Mouse (Mus musculus): ENCODE measurements around the gene Mei4.

Mei4 gene

DNA sequence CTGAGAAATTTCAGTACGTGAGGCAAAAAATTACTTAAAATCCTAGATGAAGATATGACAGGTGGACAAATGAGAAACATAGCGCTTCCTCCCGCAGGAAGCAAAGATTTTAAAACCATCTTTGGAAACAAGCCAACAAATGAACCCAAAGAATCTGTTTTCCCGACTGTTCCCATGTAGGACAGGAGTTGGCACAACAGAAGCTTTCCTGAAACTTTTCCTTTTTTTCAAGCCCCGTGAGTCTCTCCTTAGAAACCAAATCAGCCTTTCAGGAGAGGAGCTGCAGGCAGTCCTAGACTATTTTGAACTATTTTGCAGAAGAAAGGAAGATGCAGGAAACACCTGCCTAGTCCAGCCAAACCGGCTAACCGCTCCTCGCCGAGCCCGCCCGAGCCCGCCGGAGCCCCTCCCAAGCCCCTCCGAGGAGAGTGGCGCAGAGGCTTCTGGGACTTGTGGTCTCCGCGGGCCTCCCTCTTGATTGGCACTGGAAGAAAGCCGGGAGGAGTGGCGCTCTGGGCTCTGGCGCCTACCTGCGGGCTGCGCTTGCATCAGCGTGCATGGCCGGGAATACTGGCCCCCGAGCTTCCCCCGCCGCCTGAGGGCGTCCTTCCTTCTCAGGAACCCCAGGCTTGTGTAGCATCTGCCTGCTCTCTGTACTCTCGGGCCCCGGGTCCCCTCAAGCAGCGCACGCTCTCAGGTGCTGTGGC, at the start of gene Mei4:
Gene Mei4 (plus strand): TSS at position 490 of the 707 bp plus-strand sequence.
- peak; percentile 76 to 77 for DNase-seq (ENCODE audit: low spot score in 2 of 2)

DNA sequence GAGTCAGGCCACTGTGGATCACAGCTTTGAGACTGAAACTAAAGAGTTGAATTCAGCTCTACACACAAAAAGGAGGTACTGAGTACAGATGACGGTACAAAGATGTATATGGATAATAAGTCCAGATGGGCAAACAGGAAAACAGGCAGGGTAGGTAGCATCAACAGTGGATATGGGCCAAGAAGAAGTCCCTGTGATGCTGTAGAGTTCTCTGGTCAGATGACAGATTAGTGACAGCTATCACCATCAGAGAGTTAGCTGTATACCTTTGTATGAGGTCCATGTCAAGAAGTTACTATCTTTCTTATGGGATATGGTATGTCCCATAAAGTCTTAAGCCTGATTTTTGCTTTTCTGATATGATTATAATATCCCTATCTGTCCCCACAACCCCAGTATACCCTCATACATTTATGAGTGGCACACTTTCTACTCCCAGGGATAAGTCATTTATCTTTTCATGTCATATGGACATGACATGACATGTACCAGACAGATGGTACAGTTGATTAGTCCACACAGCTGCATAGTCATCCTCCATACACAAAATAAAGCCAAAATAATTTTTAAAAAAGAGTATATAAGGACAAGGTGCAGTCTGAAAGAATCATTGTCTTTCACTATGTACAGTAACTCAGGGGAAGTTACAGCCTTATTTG, 43.6 kb upstream of the Mei4 start:
- peak in 1 of 2 experiments; percentile 1 for DNase-seq (ENCODE audit: low spot score in 2 of 2)

DNA sequence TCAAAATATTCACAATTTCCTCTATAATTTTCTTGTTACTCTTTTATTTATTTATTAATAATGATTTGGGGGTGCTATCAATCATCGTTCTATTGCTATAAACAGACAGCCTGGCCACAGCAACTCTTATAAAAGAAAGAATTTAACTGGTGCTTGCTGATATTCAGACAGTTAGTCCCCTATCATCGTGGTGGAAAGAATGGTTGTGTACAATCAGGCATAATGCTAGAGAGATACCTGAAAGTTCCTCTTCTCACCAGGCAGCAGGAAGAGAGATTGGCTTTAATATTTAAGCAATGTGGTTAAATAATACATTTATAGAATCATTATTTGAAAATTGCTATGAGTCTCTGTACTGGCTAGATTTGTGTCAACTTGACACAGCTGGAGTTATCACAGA, 35.9 kb upstream of the Mei4 start:
- no peak for DNase-seq (ENCODE audit: low spot score in 2 of 2)

DNA sequence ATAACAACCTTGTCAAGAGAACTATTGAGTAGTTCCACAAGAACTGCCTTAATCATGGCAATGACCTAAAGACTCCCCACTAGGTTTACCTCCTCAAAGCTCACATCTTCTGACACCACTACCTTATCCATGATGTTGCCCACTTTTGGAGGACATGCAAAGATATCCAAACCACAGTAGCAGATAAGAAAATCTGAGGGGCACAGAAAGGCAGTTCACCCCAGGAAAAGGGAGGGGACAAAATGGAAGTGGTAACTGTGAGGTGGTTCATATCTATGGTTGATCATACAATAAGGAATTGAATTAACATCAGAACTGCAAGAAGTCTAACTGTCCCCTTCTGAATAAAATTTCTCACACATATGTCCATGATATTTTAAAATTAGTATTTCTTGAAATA, 29.4 kb upstream of the Mei4 start:
- no peak for DNase-seq (ENCODE audit: low spot score in 2 of 2)

DNA sequence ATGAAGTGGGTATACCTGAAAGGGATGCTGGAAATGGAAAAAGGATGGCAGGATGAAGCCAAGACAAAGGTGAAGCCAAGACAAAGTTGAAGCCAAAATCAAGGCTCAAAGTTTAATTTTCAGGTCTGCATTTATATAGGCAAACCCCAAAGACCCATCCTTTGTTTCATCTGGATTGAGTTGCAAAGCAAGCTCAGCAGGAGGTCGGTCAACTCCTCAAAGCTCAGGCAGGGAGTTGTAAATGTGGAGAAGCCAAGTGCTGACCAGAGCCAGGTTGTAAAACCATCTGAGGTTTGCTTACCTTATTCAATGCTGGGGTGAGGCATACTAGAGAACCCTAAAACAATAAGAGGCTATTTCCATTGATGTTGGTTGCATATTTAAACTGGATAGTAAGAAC, 4.6 kb upstream of the Mei4 start:
- DNase-seq (ENCODE audit: low spot score in 2 of 2) = no peak

DNA sequence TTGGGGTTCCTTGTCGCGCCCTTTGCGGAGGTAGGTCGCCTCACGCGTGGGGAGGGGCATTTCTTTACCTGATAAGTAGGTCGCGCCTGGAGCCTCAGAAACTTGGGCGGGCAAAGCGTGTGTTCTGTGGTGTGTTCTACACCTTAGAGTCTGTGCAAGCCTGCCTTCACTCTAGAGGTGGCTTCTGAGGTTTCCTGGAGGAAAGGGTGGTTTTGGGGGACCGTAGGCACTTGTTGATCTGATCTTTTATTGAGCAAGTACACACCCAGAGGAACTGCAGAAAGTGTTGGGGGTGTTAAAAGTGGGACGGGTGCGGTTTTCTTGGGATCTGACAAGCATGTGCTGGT, 391 bp downstream of the Mei4 start:
- DNase-seq (ENCODE audit: low spot score in 2 of 2) = no peak

DNA sequence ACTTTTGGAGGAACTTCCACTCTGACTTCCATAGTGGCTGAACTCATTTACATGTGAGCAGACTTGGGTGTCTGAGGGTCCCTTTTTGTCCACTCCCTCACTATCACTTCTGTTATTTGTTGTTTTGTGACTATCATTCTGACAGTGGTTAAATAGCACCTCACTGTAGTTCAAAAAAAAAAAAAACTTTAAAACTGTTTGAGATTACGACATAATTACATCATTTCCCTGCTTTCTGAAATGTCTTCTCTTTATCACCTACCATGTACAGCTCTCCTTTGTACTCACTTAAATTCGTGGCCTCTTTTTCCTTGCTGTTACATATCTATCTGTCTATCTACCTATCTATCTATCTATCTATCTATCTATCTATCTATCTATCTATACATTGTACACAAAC, 2.6 kb downstream of the Mei4 start:
- DNase-seq (ENCODE audit: low spot score in 2 of 2) = no peak

DNA sequence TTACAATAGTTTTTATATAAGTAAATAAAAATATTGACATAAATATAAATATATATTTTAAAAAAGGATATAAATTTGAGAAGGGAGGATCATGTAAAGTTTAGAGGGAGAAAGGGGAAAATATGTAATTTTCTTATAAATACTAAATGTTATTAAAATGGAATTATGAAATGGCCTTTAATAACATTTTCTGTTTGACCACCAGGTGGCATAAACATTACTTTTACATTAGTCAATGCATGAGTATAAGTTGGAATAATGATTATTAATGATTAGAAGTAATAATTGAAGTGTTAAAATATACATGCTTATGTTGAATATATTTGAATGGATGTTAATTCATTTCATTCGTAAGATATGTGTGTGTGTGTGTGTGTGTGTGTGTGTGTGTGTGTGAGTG, 58.0 kb downstream of the Mei4 start:
- DNase-seq (ENCODE audit: low spot score in 2 of 2) = no peak

DNA sequence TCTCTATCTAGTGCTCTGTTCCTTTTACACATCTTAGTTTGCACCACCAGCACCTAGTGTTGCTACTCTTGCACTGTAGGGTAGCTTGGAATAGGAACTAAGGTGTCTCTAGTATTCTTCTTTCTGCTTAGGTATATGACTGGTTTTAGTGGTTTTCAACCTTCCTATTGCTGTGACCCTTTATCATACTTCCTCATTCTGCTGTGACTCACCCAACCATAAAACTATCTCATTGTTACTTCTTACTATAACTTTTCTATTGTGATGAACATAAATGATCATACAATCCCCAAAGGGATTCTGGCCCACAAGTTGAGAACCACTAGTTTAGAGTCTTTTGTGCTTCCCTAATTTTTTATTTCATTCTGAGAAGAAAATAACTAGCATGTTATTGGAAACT, 61.3 kb downstream of the Mei4 start:
- DNase-seq (ENCODE audit: low spot score in 2 of 2) = no peak

DNA sequence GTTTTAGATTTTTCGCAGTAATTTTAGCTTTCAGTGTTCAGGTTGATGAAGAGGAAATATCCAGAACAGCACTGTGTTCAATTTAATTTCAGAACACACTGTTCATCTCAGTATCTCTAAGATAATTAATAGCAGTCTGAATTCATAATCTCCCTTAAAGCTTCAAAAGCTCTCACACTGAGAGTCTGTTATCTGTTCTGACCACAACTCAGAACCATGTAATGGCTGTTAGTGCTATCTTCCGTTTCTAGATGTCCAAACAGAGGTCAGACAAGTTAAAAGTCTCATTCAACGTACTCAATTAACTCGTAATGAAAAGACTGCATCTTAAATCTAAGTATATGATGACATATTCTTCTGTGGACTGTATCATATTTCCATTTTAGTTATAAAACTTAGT, 77.1 kb downstream of the Mei4 start:
- no peak for DNase-seq (ENCODE audit: low spot score in 2 of 2)

DNA sequence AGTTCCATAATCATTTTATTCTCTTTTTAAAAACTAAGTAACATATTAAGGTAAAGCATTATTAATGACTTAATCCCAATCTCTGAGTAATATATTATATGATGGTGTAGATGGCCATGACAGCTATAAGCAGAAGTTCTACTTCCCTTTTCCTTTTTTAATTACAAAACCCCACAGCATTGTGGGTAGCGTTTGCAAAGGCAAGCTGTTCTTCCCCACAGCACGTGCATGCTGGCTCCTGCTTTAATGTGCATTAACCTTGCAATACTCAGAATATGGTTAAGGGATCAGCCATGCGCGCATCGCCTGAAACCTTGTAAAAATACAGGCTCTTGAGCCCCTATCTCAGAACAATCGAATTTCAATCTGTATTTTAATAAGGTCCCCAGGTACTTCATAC, 82.2 kb downstream of the Mei4 start:
- peak in 1 of 2 experiments; percentile 11 for DNase-seq (ENCODE audit: low spot score in 2 of 2)

DNA sequence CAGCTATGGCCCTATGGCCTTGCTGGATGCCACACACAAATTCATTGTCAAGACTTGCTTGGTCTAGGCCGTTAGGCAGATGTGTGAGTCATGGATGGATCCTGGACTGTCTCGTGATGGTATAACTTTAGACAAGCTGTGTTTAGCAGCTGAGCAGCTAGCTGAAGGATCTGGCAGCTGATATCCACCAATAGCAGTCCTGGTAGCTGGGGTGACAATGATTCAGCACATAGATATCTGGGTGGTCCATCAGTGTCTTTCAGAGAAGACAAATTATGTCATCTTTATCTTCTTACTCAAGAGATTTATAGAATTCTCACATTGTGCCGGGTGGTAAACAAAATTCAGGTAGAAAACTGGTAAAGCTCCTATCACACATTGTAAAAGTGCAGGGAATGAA, 93.4 kb downstream of the Mei4 start:
- no peak for DNase-seq (ENCODE audit: low spot score in 2 of 2)

DNA sequence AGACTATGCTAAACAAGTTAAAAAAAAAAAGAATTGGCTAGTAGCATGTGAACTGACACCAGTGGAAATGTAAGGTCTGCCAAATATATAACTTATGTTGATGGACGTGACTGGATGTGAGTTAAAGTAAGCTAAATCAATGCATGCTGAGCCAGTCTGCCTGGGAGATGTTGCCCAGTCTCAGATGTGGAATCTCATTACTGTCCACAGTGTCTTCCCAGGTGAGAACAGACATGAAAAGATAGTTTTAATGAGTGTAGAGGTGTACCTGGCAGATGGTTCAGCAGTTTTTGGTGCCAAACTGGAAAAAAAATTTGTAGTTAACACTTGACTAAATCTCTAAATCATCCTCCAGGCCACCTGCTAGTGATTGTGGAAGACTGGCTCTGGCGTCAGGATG, 94.4 kb downstream of the Mei4 start:
- DNase-seq (ENCODE audit: low spot score in 2 of 2) = no peak

DNA sequence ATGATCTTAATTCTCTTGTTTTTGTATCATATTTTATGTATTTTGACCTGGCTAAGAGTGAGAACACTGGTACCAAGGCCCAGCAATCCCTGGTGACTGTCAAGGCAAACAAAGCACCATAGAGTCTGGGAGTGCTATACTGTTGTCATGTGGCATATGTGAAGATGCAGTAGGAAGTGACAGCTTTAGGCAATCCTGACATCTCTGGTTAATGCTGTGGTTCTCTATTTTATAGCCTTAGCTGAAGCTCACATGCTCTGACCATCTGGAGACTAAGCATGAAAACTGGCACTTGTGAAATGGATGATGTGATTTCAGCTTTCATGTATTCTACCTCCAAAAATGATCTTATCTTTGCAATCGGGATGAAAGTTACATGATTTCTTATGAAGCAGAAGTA, 103.3 kb downstream of the Mei4 start:
- no peak for DNase-seq (ENCODE audit: low spot score in 2 of 2)

DNA sequence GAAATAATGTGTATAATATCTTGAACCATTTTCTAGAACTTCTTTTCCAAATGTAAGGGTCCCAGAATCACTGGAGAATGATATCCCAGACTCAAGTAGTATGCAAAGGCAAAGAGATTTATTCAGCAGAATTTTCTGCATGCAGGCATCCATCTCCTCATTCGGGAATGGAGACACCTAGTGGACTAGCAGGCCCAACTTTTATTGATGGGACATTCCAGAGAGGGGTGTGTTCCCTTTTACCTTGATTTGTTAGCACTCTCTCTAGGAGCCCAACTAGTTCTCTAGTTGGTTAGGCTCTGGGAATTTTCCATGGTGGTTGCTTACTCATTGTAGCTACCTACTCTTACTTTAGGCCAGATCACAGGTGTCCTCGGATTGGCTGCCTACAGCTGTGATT, 105.5 kb downstream of the Mei4 start:
- no peak for DNase-seq (ENCODE audit: low spot score in 2 of 2)

DNA sequence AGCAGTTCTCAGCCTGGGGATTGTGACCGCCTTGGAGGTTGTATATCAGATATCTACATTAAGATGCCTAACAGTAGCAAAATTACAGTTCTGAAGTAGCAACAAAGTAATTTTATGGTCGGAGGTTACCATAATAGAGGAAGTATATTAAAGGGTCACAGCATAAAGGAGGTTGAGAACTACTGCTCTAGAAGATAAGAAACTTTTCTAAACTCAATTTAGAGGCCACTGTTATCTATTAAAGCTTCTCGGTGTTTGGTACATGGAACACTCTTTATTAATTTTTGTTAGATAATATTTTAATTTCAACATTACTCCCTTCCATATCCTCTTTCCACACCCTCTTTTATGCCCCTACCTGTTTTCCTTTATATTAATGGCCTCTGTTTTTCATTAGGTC, 119.0 kb downstream of the Mei4 start:
- DNase-seq (ENCODE audit: low spot score in 2 of 2) = no peak

DNA sequence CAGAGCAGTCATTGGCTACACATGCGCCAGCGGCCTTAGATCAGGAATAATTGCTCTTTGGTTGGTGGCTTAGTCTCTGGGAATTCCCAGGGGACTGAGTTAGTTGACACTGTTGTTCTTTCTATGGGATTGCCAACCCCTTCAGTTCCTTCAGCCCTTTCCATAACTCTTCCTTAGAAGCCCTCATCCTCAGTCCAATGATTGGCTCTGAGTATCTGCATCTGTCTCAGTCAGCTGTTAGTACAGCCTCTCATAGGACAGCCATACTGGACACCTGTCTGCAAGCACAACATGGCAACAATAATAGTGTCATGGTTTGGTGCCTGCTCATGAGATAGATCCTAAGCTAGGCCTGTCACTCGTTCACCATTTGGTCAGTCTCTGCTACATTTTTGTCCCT, 149.5 kb downstream of the Mei4 start:
- DNase-seq (ENCODE audit: low spot score in 2 of 2) = no peak

DNA sequence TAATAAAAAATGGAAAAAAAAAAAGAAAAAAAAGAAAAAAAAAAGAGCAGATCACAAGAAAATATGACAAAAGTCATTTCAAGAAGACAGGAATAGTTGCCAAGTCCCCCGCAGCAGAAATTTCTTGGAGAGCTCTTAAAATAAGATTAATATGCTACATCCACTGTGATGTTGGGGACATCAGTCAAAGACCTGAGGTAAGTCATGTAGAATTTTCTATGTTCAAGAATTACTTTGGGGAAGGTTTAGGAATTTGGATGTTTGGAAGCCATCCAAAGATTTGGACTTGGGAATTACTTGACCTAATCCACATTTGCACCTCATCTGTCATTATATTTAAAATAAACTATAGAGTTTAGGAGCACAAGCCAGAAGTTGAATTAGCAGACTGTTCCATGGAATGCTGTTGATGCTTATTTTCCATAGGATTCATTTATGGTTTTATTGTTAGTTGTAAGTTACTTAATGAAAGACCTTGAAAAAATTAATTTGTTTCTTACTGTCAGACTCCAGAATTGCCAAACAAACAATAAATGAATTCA, 179.1 kb downstream of the Mei4 start:
- DNase-seq (ENCODE audit: low spot score in 2 of 2) = no peak

DNA sequence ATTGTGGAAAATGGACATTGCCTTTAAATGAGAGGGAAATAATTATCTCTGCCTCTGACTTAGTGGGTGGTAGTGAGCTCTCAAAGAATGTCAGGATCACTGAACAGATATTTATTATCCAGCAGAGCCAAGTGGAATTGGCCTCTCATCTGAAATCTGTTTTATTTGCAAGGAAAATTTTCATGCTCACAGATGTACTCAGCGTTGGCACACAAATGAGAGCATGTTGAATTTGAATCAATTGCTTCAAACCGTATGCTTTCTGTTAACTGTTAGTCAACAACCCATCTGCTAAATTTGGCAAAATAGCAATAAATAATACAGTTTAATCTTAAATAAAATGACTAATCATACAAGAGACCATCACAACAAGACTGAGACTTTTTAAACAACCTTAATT, 181.0 kb downstream of the Mei4 start:
- no peak for DNase-seq (ENCODE audit: low spot score in 2 of 2)

DNA sequence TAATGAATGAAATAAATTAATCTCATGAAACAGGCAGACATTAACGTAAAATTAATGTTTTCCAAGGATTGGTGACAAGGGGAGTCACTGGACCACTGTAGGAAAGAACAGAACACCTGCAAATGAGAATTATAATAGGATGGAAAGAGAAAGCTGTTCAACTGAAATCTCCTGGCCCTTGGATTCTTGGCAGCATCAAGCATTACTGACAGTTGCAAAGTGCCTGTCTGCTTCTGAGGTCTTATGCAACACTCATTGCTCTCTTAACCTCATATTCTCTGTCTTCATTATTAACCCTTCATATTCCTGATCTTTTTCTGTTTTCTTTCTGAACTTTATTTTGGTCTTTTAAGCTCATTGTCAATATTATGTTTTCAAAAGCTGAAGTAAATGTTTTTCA, 210.4 kb downstream of the Mei4 start:
- DNase-seq (ENCODE audit: low spot score in 2 of 2) = no peak

DNA sequence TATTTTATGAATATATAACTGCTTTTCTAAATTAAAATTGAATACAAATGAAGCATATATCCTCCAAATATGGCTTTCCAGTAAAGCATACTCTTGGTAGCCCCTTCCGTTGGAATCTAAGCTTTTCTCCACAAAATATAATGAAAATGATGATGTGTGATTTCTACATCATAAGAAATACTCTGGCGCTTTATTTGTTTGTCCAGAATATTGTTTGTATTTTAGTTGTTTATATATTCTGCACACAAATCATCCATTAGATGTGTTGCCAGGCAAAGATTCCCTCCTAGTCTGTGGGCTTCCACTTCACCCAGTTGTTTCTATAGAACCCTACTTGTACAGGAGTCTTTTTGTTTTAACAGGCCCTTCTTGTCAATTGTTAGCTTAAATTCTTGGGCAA, 211.8 kb downstream of the Mei4 start:
- DNase-seq (ENCODE audit: low spot score in 2 of 2) = no peak

DNA sequence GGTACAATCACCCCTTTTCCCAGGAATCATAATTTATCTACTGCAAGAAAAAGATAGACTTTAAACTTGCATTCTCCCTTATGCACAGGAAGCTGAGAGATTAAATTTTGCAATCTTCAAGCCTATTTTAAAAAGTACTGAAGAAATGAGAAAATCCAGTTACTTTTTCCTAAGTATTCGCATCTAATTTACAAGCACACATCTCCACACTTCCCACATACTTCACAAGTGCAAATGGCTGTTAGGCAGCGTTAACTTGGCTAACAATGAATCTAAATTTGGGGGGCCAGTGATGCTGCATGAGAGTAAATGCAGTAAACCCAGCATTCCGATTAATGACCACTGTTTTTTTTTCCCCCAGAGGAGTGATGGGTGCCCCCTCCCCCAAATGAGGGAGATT, 232.9 kb downstream of the Mei4 start:
- DNase-seq (ENCODE audit: low spot score in 2 of 2) = no peak

DNA sequence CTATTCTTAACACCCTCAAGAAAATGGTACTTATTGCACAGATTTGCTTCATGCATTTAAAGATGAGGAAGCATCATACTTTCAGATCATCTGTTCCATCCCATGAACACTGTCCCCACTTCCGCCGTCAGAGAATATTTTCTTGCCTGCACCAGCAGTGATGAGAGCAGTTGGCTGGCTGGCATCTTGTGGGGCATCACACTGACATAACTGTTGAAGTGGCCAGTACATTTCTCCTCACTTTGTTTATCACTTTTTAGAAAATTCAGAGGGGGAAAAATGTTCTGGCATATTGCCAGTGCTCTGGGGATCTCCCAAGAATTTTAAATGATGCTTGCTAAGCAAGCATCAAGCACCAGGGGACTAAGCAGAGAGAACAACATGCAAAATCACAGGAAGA, 251.4 kb downstream of the Mei4 start:
- no peak for DNase-seq (ENCODE audit: low spot score in 2 of 2)

DNA sequence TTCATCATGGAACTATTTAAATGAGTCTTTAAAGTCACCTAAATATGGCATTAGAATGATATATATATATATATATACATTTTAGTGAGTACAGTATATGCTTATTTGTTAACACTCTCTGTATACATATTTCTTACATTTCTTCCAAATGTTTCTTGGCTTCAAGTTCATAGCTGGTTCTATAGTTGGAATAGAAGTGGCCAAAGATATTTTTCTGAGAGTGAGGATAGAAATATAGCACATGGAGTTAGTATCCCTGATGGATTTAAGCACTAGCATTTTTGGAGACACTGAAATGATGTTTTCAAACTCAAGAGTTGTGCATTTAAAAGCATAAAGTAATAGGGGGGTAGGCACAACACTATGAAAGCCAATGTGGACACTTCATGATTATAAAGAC, 272.6 kb downstream of the Mei4 start:
- DNase-seq (ENCODE audit: low spot score in 2 of 2) = no peak
